Mouse (Mus musculus): Measurements from ENCODE around the gene Corin. TPM values are rescaled to one million over a fixed set of nuclear protein-coding genes. Genes with fewer than 3 reads are reported as not detected.

Gene Corin
- total RNA-seq, 1 experiment from 2014 or later: not detected

DNA sequence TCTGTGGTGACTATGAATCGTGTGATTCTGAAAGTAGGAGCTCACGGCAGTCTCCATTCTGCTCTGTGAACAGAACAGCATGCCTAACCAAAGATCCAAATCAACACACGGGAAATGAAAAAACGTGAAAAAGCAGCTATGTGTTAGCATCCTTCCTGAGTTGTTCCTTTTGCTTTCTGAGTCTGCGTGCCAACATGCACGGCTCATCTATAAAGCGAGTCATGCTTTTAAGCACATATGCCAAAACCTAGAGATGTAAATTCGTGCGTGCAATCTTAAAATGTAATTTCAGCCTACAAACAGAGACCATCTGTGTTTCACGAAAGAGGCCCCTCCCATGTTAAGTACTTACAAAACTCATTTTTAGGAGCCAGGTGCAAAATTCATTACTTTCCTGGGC, 171.4 kb downstream of the Corin start:
- no peak for ATAC-seq (replicated peaks; ENCODE audit: low read depth, poor library complexity, severe bottlenecking)

DNA sequence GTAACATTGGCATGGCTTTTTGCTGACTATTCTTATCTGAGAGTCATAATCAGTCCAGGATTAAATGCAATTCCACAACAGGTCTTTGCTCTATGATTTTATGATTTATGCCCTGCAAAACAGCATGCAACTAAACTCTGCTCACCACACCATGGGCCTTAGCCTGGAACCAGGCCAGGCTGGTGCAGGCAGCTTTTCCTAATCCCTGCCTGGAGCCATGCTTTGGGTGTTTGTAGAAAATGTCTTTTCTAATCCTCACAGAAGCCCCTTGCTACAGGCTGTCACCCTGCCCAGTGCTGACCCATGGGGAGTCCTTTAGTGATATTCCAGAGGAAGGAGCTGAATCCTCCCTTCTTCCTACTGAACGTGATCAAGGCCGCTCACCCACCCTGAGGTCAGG, 173.1 kb downstream of the Corin start:
- no peak for ATAC-seq (replicated peaks; ENCODE audit: low read depth, poor library complexity, severe bottlenecking)

DNA sequence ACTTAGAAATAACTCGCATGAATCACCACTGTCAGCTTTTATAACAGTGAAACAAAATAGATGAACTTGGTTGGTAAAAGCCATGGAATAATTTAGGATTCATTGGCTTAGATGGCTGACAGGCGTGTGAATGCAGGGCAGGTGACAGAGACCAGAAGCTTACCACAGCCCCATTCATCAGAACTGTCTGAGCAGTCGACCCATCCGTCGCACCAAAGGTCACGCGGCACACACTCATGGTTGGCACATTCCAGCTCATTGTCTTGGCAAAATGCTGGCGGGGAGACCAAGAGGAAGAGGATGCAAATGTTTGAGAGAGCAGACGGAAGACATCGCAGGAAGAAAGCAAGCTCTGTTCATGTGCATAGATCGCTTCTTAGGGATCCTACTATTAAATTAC, 173.6 kb downstream of the Corin start:
- ATAC-seq (replicated peaks; ENCODE audit: low read depth, poor library complexity, severe bottlenecking): no peak

DNA sequence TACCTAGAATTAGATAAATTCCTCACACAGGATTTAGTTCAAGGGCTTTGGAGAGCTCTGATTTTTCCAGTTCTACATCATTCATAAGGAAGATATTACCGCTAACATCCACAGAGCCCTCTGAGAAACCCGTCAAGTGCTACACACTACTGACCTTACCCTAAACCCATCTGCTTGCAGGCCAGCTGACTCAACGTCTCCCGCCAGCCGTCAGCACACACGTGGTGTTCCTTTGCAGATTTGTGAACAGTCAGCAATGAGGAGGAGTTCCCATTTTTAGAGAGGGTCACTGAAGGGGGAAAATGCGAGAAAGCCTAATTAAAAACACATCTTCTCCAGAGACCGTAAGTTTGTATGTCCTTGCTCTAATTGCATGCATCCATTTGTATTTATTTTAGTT, 174.8 kb downstream of the Corin start:
- no peak for ATAC-seq (replicated peaks; ENCODE audit: low read depth, poor library complexity, severe bottlenecking)

DNA sequence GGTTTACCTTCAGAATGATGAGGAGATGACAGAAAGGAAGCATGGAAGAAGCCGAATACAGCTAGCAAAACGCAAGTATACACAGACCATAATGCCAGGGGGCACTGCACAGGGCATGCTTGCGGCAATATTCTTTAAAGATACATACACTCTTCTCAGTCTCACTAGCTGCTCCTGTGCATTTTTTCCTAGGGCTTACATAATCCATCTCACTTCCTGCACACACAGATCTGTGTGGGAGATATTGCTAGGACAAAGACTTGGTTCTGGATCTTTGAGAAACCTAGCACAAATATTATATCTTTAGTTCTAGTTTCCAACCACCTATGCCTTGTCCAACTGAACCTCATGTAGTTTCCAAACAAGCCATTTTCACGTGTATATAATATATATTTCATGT, 189.0 kb downstream of the Corin start:
- no peak for ATAC-seq (replicated peaks; ENCODE audit: low read depth, poor library complexity, severe bottlenecking)

DNA sequence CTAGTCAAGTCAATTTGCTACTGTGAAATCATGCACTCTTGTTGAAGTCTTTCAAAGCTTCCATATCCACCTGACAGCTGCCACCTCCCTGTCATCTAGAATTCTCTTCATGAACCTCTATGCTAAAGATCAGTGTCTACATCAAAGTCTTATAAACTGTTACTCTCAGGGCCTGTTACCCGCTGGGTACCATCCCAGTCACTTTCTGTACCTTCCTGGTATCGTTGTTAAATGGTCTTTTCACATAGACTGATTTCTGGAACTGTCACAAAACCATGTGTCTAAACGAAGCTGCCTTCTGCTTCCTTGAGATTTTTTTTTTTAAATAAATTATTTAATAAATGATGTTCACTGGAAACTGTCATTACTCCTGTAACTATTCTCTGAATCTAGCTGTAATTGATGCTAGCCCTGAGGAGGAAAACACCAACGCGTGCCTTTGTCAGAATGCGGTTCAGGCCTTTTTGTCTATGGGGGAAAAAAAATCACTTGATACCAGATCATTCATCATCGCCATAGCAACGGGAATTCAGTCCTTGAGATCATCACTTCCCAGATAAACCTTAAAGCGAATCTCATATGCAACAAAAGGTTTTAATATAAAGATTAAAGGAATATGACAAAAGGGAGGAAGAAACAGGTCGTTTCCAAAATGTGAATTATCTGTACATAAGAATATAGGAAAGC, 205.7 kb downstream of the Corin start:
- no peak for ATAC-seq (replicated peaks; ENCODE audit: low read depth, poor library complexity, severe bottlenecking)

DNA sequence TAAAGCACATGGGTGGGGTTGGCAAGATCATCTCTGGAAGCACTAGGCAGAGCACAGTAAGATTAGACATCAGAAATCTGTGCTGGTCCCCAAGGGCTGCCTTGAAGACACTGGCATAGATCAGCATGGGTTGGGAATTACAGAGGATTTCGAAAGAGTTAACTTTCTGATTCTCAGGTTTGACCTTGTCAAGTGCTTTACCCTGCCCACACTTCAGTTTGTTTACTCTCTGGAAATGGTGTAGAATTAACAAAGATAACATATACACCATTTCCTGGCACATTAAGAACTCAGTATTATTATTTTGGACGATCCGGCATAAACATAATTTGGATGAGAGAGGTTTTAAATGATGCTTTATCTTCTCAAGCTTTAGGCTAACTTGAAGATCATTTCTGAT, 219.2 kb downstream of the Corin start:
- ATAC-seq (replicated peaks; ENCODE audit: low read depth, poor library complexity, severe bottlenecking): no peak

DNA sequence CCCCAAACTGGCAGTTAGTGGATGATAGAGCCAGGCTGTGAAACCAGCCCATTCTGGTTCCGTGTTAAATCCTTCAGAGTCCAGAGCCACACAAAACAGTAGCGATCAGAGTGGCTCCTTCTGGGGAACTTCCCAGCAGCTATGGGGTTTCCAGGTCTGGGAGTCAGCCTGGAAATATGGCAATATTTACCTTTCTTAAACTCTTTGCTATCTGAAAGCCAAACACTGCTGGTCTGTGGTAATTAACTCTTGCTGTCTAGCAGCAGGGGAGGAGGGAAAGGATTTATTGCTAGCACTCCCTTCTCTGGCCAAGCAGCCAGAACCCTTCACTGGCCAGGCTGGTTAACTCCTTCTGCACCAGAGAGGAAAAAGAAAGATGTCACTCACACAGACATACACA, 221.4 kb downstream of the Corin start:
- no peak for ATAC-seq (replicated peaks; ENCODE audit: low read depth, poor library complexity, severe bottlenecking)

DNA sequence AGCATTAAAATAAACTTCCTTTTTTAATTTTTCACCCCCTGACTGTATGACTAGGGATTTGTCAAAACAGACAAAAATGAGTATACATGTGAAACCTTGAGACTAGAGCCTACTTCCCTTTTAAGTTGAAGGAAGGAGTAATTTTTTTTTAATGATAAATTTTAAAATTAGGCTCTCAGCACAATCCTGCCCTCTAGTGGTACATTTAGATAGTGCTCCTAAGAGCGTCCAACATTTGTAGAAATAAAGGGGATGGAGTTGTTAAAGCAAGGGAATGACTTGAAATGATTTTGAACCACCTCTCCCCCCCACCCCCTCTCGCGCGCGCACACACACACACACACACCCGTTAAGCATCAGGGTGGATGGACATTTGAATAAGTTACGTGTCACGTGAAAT, 234.6 kb downstream of the Corin start:
- ATAC-seq (replicated peaks; ENCODE audit: low read depth, poor library complexity, severe bottlenecking): peak; percentile 85

DNA sequence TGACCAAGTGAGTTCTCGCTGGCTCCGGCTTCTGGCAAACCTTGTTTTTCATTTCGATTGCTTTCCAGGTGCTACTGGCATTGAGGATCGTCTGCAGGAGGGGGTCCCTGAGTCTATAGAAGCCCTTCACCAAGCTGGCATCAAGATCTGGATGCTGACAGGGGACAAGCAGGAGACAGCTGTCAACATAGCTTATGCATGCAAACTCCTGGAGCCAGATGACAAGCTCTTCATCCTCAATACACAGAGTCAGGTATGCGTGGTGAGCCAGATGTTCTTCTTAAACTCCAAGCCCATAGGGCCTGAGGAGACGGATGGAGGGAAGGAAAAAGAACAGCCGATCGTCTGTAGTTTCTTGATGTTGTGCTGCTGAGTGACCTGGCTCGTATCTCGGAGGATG, 235.1 kb downstream of the Corin start:
- no peak; the same call in 1 of the 2 replicates for ATAC-seq (replicated peaks; ENCODE audit: low read depth, poor library complexity, severe bottlenecking)

DNA sequence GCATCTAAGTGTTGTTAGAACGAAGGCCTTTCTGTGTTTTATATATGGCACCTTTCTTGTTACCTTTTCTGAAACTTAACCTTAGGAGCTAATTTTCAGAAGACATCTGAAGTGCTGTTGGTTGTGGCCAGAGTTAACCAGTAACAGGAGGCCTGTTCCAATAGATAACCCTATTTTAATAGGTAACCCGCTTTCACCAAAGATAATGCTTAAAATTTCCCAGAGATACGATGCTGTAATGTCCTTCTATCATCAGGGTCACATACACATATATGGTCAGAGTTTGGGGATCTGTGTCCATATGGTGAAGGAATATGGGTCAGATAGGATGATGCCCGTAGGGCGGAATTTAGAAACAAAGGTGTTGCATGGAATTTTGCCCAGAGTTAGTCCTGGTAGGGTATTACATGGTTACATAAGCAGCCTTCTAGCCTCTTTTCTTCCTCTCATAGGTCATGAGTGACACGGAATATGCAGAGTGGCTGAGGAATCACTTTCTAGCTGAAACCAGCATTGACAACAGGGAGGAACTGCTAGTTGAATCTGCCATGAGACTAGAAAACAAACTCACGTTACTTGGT, 237.2 kb downstream of the Corin start:
- ATAC-seq (replicated peaks; ENCODE audit: low read depth, poor library complexity, severe bottlenecking): no peak

DNA sequence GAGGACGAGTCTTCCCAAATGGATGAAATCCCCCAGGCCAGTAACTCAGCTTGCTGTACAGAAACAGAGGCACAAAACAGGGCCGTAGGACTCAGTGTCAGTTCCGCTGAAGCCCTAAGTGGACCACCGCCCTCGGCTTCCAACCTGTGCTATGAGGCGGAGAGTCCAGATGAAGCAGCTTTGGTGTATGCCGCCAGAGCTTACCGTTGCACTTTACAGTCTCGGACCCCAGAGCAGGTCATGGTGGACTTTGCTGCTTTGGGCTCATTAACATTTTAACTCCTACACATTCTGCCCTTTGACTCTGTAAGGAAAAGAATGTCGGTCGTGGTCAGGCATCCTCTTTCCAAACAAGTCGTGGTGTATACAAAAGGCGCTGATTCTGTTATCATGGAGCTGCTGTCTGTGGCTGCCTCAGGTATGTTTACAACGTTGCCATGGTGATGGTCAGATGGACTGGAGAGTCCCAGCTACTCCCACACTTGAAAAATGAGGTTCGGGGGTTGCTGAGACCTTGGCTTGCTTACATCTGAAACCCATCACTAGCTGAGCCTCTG, 240.0 kb downstream of the Corin start:
- no peak for ATAC-seq (replicated peaks; ENCODE audit: low read depth, poor library complexity, severe bottlenecking)

DNA sequence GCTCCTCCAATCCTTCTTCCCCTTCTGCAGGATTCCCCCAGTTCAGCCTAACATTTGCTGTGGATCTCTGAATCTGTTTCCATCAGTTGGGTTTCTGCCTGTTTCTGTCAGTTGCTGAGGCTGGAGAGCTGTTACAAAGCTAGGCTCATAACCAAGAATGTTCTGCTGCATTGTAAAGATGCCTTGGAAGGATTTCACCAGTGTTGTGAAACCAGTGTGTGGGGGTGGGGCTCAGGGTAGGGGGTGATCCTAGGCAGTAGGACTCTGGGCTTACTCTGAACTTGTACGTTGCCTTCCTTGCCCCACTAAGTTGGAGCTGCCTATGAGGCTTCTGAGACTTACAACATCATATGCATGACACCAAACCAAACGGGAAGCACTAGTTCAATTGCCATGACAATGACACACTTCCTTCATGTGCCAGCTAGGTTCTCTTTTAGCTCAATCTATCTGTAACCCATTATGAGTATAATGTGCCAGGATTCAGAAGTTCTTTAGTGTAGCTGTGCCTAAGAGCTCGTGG, 242.4 kb downstream of the Corin start:
- ATAC-seq (replicated peaks; ENCODE audit: low read depth, poor library complexity, severe bottlenecking): peak; percentile 52; the same call in 1 of the 2 replicates

DNA sequence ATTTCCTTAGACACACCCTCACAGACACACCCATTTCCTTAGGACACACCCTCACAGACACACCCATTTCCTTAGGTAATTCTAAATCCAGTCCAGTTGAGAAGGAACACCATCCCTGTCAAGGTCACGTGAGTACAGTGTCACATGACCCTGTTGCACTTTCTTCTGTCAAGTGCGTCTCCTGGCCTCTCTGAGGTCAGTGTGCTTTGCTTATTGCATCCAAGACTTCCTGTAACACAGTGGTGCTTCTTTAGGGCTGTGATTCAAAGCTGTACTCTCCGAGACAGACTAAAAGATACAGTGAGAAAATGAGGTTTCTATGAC, 245.0 kb downstream of the Corin start:
- peak; percentile 67 for ATAC-seq (replicated peaks; ENCODE audit: low read depth, poor library complexity, severe bottlenecking)

DNA sequence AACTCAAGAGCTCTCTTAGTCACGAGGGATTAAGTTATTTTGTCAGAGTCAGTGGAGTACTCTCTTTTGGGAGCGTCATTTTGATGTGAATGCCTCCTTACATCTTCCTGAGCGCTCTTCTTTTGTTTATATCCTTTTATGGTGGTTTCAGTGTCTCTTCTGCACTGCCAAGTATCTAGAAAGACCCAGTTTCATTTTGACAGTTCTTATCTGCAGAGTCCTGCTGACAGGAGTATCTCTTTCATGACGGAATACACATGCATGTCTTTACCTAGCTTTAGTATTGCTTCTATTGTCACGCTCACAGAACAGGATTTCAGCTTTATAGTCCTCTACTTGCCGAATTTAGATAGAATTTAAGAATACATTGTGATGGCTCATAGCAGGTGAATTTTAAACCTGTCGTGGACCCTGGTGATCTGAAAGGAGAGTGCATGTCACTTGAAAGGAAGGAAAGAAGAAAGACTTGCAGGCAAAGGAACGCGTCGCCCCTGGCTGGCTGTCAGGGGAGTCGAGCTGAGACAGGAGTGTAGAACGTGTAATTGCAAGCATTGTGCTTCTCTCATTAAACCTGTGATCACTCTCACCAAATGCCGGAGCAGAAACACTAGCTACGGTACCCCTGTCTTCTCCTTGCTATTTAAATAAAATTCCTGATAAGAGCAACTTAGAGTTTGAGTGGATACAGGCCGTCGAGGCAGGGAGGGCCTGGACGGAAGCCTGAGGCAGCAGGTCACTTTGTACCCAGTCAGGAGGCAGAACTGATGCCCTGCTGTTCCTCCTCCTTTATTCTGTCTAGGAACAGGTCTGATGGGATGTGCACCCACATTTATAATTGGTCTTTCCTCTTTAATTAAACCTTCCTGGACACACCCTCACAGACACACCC, 245.6 kb downstream of the Corin start:
- no peak for ATAC-seq (replicated peaks; ENCODE audit: low read depth, poor library complexity, severe bottlenecking)

DNA sequence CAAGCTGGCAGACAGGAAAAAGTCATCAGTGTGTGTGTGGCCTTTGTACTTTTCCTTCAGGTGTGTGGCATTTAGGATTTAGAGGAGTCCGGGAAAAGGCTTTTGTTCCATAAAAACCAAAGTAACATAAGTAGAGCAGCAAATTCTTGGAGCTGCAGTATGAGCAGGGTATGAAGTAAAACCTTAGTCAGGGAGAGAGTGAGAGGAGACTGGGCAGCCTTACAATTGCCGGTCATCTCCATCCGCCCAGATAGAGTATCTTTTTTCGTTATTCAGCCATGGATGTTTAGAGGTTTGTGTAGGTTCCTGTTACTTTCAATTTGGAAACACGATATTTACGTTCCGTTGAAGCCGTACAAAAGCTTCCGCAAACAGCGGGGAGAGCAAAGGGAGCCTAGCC, 247.2 kb downstream of the Corin start:
- ATAC-seq (replicated peaks; ENCODE audit: low read depth, poor library complexity, severe bottlenecking): no peak

DNA sequence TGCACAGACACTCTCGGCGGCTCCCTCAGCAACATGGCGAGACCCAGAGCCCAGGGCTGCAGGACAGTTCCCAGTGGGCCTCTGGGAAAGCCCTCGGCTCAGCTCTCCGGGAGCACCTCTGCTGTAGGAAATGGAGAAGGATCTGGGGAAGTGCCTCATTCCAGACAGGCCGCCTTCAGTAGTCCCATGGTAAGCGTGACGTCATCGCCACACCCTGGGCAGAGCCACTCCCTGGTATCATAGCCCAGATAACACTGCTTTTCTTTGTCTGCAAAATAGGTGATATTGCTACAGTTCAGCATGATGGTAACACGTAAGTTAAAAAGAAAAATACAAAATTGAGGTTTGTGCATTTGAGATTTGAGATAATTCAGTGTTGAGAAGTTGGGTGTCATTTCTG, 249.3 kb downstream of the Corin start:
- ATAC-seq (replicated peaks; ENCODE audit: low read depth, poor library complexity, severe bottlenecking): no peak

DNA sequence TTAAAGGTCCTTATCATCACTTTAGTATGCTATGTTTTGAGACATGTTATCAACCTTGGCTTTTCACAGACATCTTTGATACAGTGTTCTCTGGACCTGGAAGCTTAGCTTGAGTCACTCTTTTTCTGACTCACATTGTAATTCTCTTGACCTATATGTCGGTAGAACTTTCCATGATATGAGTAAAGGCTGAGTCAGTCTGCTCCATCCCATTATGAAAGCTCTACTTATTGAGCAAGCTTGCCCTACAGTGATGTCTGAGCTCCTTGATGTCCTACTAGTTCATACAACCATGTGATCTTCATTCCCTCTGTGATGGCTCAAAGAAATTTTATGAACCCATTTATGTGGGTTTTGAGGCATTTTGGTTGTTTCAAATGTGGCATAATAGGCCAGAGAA, 254.1 kb downstream of the Corin start:
- ATAC-seq (replicated peaks; ENCODE audit: low read depth, poor library complexity, severe bottlenecking): no peak

Data from common myeloid progenitor, adult 5-6 weeks (primary cell).